Mouse (Mus musculus) liver, adult 2 months (tissue): Measurements from ENCODE around the gene Psrc1.

ENCODE experiments used
- CTCF ChIP-seq: fragments of 200-500 bp; IDR thresholded peaks from 2 replicates; pipeline ENCODE4 v1.5.1; 2011; ENCODE audit warnings: low read depth, low read length, control low read depth
- POLR2A ChIP-seq: fragments of 200-500 bp; IDR thresholded peaks from 2 replicates; pipeline ENCODE4 v1.6.1; 2011; ENCODE audit warnings: low read length, control low read depth; ENCODE audit not compliant: insufficient read depth; ENCODE audit errors: extremely low read depth

DNA sequence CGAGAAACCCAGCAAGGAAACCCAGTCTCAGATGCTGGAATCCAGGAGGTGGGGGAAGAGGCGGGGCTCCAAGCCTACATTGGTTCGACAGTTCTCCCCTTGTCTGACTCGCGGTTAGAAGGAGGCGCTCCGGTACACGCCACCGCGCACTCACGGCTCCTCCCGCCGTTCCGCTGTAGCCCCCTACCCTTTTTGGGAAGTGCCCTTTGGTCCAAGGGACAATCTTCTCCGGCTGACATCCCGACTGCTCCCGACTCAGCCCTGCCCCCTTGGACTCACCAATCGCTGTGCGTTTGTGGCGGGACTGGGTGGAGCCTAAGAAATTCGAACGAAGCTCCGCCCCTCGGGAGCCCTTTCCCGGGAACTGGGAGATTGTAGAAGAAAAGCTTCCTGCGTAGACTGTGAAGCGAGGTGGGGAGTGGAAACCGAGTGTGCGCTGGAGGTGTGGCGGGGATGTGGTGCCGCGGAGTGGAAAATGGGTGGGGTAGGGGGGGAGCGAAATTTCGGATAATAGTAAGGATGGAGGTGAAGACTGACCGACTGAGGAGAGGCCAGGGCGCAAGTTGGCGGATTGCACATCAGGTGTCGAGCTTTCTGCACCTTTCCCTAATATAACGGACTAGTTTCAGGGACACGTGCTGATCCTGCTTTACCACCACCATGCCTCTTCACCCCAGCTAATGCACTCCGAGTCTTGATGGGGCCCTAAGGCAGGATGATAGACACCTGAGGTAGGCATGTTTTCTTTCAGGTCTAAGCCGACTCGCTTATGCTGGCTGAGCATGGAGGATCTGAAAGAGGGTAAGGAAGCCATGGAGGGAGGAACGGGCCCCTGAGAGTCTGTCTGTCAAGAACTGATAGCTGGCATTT is at the start of gene Psrc1:
- TF ChIP-seq CTCF (no peak), POLR2A (no peak)
